Mouse (Mus musculus) common myeloid progenitor, adult 5-6 weeks (primary cell): Measurements from ENCODE around the gene Olfr1239. TPM values are rescaled to one million over a fixed set of nuclear protein-coding genes. Genes with fewer than 3 reads are reported as not detected.

ENCODE experiments used
- ATAC-seq: replicated peaks from 2 replicates; pipeline ENCODE4 v1.8.0; 2016; ENCODE audit warnings: low read depth, mild to moderate bottlenecking, moderate TSS enrichment, inconsistent platforms; ENCODE audit not compliant: poor library complexity, severe bottlenecking
- total RNA-seq: library from RNA; stranded (forward); fragments of 200-1000, 187-1606 nt; gene quantifications from 2 replicates; pipeline ENCODE4 v1.2.3, GENCODE M21; 2017

The Olfr1239 gene
- not detected in 2 replicates for total RNA-seq

DNA sequence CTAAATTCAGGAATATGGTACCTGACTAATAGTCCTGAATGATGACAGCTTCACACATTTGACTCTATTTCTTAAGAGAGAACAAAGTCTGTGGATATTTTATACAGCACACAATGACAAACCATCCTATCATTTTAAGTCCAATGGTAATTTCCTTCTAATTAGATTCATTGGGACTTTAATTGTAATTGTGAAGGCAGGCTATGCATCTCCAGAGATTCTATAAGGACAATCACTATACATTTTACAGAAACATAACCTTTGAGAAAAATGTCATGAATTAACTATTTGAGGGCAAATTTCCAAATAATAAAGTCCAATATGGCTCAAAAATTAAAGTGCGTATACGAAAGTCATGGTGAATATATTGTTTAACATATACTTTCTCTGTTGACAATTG lies at the start of gene Olfr1239:
Olfr1239 (minus strand) TSS at position 101 of the 400 bp plus-strand sequence.
- no peak for ATAC-seq

DNA sequence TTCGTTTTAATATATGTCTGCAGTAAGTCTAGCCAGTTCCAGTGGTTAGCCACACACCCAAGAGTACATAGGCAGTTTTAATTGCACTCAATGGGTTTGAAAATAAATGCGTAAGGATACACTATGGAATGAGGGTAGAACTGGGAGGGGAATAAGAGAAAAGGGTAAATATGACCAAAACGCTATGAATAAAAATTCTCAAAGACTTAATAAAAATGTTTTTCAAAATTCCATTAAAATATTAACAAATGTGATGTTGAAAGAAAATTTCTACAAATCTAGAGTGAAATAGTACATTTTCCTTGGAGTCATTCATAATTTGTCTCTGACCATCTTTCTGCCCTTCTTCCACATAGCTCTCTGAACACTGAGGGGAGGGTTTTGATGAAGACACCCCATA lies 22.7 kb upstream of the Olfr1239 start, which contains the start of gene Olfr1240:
Olfr1240 (minus strand) TSS at position 101 of the 400 bp plus-strand sequence.
- no peak for ATAC-seq

DNA sequence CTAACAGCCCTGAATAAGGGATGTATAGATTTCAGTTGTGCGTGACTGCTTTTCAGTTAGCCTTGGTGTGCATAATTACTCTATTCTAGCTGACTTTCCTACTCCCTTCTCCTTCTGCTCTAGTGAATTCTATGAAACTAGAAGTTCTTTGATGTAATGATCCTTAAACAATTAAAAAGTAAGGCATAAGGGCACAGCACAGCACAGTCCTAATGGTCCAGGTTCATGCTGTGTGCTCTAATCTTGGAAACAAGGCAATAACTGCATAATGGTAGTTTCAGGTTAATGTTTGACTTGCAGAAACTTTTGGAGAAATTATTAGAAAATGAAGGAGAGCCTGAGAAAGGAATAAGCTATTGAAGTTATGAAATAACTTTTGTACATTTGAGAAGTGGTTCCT lies 5.7 kb downstream of the Olfr1239 start:
- ATAC-seq, result no peak

DNA sequence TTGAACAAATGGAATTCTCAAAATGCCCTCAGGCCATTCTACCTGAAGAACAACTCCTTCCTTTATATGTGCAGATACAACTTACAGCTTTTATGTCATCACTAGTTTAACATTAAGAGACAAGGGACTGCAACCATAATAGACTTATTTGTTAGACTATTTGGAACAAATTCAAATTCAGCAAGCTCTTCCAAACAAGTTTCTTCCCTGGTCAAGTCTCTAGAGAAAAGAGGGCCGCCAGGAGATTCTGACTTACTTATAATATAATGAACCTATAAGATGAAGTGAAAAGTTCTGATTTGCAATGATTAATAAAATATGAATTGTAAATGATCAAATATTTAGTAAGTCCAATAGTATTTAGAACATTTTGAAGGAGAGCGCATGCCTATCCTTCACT lies 10.6 kb downstream of the Olfr1239 start, which contains the start of gene Olfr1238:
Olfr1238 (minus strand) TSS at position 101 of the 400 bp plus-strand sequence.
- ATAC-seq, result no peak

DNA sequence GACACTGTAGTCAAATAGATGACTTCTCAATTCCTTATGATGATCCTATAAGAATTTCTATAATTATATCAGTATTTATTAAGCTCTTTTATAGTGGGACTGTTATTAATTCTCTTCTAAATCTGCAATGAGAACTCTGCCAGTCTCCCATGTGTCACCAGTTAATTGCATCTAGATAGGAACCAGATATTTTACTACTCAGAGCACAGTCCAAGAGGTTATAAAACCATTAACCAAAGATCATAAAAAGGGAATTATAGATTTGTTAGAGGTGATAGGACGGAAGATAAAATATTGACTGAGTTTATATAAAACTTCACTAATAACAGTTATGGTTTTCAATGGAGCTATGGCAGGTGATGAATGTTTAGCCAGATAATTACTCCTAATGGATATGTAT lies 19.3 kb downstream of the Olfr1239 start:
- ATAC-seq, result no peak

Other genes with a start within 250 kb of the Olfr1239 start
- gene Olfr1225, start 245.7 kb downstream of the Olfr1239 start, total RNA-seq, result not detected in 2 replicates
- gene Olfr1226, start 220.4 kb downstream of the Olfr1239 start, total RNA-seq, result not detected in 2 replicates
- gene Olfr1228, start 166.3 kb downstream of the Olfr1239 start, total RNA-seq, result not detected in 2 replicates
- gene Olfr1229, start 132.4 kb downstream of the Olfr1239 start, total RNA-seq, result not detected in 2 replicates
- not detected in 2 replicates for gene Olfr1230, start 123.1 kb downstream of the Olfr1239 start, total RNA-seq
- not detected in 2 replicates for gene Olfr1231, start 113.3 kb downstream of the Olfr1239 start, total RNA-seq
- gene Olfr1232, start 90.7 kb downstream of the Olfr1239 start, total RNA-seq, result not detected in 2 replicates
- gene Olfr1233, start 78.0 kb downstream of the Olfr1239 start, total RNA-seq, result not detected in 2 replicates
- not detected in 2 replicates for gene Olfr1234, start 55.5 kb downstream of the Olfr1239 start, total RNA-seq
- gene Olfr1238, start 10.7 kb downstream of the Olfr1239 start, total RNA-seq, result not detected in 2 replicates
- gene Olfr1240, start 22.6 kb upstream of the Olfr1239 start, total RNA-seq, result not detected in 2 replicates
- not detected in 2 replicates for gene Olfr1241, start 66.7 kb upstream of the Olfr1239 start, total RNA-seq
- not detected in 2 replicates for gene Olfr1242, start 77.9 kb upstream of the Olfr1239 start, total RNA-seq
- not detected in 2 replicates for gene Olfr1243, start 111.1 kb upstream of the Olfr1239 start, total RNA-seq
- gene Olfr1245, start 158.0 kb upstream of the Olfr1239 start, total RNA-seq, result not detected in 2 replicates
- gene Olfr1246, start 172.8 kb upstream of the Olfr1239 start, total RNA-seq, result not detected in 2 replicates
- not detected in 2 replicates for gene Olfr1247, start 193.7 kb upstream of the Olfr1239 start, total RNA-seq
- gene Olfr1248, start 197.8 kb upstream of the Olfr1239 start, total RNA-seq, result not detected in 2 replicates
- not detected in 2 replicates for gene Olfr1249, start 214.6 kb upstream of the Olfr1239 start, total RNA-seq
- not detected in 2 replicates for gene Olfr1250, start 241.1 kb upstream of the Olfr1239 start, total RNA-seq